Mouse (Mus musculus) embryonic fibroblast, embryonic 13.5 days (primary cell): Measurements from ENCODE around the gene Atn1. TPM values are rescaled to one million over a fixed set of nuclear protein-coding genes. Genes with fewer than 3 reads are reported as not detected.

Experiments used
- H3K27ac ChIP-seq: 2 replicates; pipeline ENCODE4 v1.5.1; 2012; ENCODE audit warnings: low read length, control low read depth, inconsistent platforms; ENCODE audit not compliant: insufficient read depth
- H3K4me1 ChIP-seq: 2 replicates; pipeline ENCODE4 v1.6.1; 2011; ENCODE audit warnings: low read length; ENCODE audit not compliant: control insufficient read depth, insufficient read depth
- H3K4me3 ChIP-seq: 2 replicates; pipeline ENCODE4 v1.5.1; 2011; ENCODE audit warnings: mild to moderate bottlenecking, control low read depth, low read length; ENCODE audit not compliant: insufficient read depth
- CTCF ChIP-seq: IDR thresholded peaks from 2 replicates; pipeline ENCODE4 v1.5.1; 2011; ENCODE audit warnings: mild to moderate bottlenecking, control low read depth, low read length, moderate library complexity, borderline replicate concordance; ENCODE audit not compliant: insufficient read depth
- POLR2A ChIP-seq: IDR thresholded peaks from 2 replicates; pipeline ENCODE4 v1.6.1; 2011; ENCODE audit warnings: low read depth, mild to moderate bottlenecking, control low read depth, low read length, moderate library complexity
- polyA plus RNA-seq: library from polyadenylated mRNA; stranded (reverse); fragments of >200 nt; gene quantifications from 2 replicates; pipeline ENCODE4 v1.2.4, GENCODE M21; 2011; ENCODE audit warnings: low read depth; ENCODE audit not compliant: missing spikeins, insufficient read length

The Atn1 gene
- polyA plus RNA-seq, 1 experiment: 77.3 TPM

DNA sequence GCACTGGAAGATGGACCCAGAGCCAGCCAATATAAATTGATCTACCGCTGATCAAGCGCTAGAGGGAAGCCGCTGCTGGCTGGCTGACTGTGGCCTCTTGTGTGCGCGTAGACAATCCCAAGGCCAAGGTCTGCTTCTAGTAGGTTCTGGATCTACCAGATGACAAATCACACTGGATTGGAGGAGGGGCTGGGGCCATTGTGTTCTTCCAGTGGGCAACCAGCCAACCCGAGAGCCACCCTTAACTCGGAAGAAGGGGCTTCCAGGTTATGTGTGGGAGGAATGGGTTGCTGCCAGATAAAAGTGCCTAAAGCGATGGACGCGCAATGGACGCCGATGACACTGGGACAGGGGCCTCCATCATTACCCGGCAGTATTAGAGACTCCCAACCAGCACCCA lies 38.4 kb downstream of the Atn1 start:
- no peak overlapping the region for H3K4me3 ChIP-seq
- no peak for TF ChIP-seq POLR2A
- TF ChIP-seq CTCF: no peak

DNA sequence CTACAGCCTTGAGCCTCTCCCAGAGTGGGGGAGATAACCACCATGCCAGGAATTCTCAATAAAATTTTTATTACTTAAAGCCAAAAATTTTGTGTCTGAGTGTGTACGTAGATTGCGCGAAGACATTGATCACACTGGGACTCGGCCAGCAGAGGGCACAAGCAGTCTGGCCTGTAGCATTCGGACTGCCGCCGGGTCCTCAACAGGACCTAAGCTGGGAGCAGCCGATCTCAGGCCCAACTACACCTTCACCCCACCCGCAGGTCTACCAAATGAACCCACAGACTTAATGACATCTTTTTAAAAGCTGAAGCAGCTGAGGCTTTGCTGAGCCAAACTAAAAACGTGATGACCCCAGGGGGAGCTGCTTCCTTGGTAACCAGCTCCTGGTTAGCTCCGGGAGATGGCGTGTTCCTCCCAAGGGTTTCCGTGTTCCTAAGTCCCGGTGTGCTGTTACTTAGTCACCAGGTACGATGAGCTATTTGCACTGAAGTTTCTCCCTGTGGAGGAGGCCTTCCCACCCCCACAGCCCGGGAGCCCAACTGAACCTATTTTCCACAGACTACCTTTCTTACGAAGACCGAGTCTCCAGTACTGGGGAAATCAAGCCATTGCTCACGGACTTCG lies 39.3 kb downstream of the Atn1 start:
- H3K4me1 ChIP-seq: no peaks in the 10 kb centered on the region; the same call in 1 of the 2 replicates
- no peak overlapping the region for H3K4me3 ChIP-seq
- no peak overlapping the region for H3K27ac ChIP-seq
- TF ChIP-seq POLR2A (no peak), CTCF (peak; percentile 87)

More for the DNA sequence above, 38.4 kb downstream of the Atn1 start:
- H3K27ac ChIP-seq: no peak overlapping the region
- no peaks in the 10 kb centered on the region; the same call in 1 of the 2 replicates for H3K4me1 ChIP-seq

DNA sequence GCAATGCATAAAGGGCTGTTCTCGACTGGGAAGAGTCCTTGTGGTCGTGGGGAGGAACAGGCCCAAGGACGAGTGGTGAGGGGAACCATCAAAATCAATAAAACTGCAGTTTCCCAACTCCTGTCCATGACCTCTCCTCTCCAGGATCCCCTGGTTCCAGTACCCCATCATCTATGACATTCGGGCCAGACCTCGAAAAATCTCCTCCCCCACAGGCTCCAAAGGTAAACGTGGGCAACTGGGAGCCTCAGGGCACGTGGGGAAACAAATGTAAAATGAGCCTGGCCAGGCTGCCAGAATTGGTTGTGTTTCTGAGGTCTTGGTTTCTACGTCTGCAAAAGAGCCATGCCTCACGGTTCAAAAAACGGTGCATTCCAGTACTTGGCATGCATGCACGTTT lies 43.4 kb downstream of the Atn1 start:
- TF ChIP-seq CTCF: no peak
- H3K27ac ChIP-seq: no peak overlapping the region
- H3K4me3 ChIP-seq: peak overlapping the region; percentile 98
- no peaks in the 10 kb centered on the region; the same call in 1 of the 2 replicates for H3K4me1 ChIP-seq

DNA sequence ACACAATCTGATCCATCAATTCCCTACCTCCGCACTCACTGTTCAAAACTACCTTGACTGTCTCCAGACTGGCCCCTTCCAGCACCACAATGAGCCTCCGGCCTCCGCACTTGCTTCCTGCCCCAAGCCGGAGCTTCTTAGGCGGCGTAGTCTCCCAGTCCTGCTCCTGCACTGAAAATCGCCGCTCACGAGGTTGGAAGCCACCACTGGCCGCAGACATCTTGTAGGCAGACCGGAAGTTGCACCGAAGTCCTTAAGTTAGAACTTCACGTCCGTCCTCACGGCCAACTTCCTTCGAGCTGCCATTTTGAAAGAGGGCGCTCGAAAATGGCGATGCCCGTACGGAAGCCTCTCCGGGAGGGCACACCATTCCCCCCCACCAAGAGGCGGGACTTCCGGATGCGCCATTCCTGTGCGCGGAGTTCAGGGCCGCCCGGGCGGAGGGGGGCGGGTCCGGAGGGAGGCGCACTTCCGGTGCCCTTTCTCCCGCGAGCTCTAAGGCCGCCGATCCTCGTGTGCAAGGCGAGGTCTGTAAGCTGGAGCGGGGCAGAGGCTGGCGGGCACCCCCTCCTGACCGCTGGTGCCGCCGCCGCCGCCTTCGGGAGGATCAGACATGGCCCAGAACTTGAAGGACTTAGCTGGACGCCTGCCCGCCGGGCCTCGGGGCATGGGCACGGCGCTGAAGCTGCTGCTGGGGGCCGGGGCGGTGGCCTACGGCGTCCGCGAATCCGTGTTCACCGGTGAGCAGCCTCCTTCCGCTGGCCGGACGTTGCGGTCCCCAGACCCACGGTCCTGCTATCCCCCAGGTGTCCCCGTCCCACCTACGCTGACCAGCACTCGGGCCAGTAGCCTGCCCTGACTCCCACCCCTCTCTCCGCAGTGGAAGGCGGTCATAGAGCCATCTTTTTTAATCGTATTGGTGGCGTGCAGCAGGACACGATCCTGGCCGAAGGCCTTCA lies 44.2 kb downstream of the Atn1 start, which contains the start of the genes Emg1 and Phb2:
Gene Emg1 (minus strand): TSS at position 355 of the 959 bp plus-strand sequence.
Gene Phb2 (plus strand): TSS at position 513 of the 959 bp plus-strand sequence.
- Histone ChIP-seq H3K4me1 (no peaks in the 10 kb centered on the region; the same call in 1 of the 2 replicates), H3K27ac (peak within 1 kb of the TSS; percentile 60), H3K4me3 (peak within 1 kb of the TSS; percentile 98)
- TF ChIP-seq CTCF (no peak), POLR2A (peak; percentile 65)

DNA sequence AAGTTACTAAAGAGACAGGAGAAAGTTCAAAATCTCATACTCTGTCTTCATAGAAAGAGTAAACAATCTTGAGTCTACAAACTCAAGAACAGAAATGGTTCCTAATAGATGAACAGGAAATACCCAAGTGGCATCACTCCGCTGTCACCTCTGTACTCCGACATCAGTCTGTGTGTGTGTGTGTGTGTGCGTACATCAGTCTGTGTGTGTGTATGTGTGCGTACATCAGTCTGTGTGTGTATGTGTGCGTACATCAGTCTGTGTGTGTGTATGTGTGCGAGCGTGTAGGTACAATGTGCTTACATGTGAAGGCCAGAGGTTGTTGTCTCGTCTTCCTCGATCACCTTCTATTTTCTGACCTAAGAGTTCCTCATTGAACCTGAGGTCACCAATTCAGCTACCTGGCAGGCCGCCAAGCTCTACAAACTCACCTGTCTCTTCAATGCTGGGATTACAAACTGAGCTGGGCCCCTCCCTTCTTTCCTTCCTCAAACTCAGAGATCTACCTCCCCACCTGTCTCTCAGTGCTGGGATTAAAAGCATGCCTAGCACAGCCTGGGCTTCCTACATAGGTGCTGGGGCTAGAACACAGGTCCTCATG lies 47.9 kb downstream of the Atn1 start:
- Histone ChIP-seq H3K27ac (no peak overlapping the region), H3K4me3 (no peak overlapping the region), H3K4me1 (peaks cover 7% of the 10 kb centered on the region)
- TF ChIP-seq CTCF (no peak), POLR2A (no peak)

DNA sequence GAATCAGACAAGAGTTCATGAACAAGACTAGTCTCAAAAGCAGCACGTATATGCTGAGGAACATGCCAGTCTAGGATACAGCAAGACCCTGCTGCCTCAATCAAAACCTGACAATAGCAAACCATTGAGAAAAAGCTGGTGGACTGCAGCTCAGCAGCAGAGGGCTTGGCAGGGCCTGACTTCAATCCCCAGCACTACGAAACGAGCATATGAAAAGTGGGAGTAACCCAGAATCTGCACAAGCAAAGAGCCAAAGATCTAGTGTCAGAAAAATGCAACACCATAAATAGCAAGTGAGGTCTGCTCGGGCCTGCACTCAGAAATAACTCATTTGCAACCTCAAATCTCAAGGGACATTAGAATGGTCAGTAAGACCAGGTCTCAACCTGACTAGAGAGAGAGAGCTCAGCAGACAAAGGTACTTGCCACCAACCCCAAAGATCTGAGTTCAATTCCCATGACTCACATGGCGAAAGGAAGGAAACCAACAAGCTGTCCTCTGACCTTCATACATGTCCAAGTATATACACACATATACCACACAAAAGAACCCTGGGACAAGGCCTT lies 50.2 kb downstream of the Atn1 start:
- peaks cover 7% of the 10 kb centered on the region; the same call in 1 of the 2 replicates for H3K4me1 ChIP-seq
- no peak overlapping the region for H3K4me3 ChIP-seq
- H3K27ac ChIP-seq: 0 out of 2 replicates have a peak overlapping the region, but pooled peaks have one; percentile 8
- TF ChIP-seq CTCF: no peak
- TF ChIP-seq POLR2A: no peak

DNA sequence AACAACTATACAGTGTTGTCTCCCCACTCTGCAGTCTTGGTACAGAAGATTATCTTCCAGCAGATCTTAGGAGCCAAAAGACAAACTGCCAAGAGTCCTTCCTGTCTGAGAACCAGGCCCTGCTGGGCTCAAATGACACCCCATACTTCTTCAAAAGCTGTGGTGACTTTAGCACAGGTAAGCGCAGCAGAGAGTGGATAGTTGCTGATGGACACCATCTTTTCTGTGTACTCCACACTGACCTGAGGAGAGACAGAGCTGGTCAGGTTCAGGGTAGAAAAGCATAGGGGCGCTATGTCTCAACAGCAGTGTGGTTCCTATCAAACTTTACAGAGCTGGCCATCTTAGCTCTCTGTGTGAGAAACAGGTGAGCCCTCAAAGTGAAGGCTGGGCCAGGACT lies 51.9 kb downstream of the Atn1 start:
- Histone ChIP-seq H3K4me1 (peaks cover 7% of the 10 kb centered on the region; the same call in 1 of the 2 replicates), H3K4me3 (no peak overlapping the region), H3K27ac (no peak overlapping the region)
- TF ChIP-seq CTCF (no peak), POLR2A (no peak)

DNA sequence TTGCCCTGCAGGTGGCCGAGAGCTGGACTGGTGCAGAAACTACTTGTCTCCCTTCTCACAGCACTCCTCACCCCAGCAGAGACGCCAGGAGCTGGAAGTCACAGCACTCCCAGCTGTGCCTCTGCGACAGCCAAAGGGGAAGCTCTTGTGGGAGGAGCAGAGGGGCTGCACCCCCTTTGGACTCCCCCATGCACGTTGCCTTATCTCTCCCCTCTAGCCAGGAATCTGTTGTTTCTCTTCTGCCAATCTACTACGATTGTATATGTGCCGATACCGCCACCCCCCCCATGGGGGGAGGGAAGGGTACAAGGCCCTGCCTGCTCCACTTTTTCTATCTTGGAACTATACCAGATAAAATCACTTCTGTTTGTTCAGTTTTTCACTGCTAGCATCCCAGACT lies 52.5 kb downstream of the Atn1 start:
- Histone ChIP-seq H3K27ac (no peak overlapping the region), H3K4me1 (peaks cover 7% of the 10 kb centered on the region; the same call in 1 of the 2 replicates), H3K4me3 (no peak overlapping the region)
- TF ChIP-seq CTCF: no peak
- TF ChIP-seq POLR2A: no peak

DNA sequence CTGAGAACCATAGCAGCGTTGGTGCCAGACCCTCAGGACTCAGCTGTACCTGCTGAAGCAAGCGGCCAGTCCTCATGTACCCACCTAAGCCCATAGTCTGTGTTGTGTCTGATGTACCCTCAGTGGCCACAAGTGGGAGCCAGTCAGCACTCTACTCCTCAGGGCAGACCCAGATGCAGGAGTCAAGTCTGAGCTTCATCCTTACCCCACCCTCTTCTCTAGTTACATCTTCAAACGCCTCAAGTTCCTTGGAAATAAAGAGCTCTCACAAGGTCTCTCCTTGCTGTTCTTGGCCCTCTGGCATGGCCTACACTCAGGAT lies 53.6 kb downstream of the Atn1 start:
- no peak overlapping the region for H3K4me3 ChIP-seq

More for the DNA sequence above, 53.6 kb downstream of the Atn1 start:
- TF ChIP-seq CTCF: peak; percentile 73; the same call in 1 of the 2 replicates
- no peak for TF ChIP-seq POLR2A
- H3K4me1 ChIP-seq: peaks cover 7% of the 10 kb centered on the region; the same call in 1 of the 2 replicates
- H3K27ac ChIP-seq: no peak overlapping the region
